Mouse (Mus musculus): ENCODE data around the gene Efcab1.
"Not testable (repeated sequence)": the region's sequence is repeated elsewhere in the genome, so short reads cannot be mapped to it uniquely, and the experiment has no call there.

GRCm38 (mm10) chr16:14930711-14931110, 24.3 kb downstream of the Efcab1 start:
- TF ChIP-seq CTCF (conservative IDR thresholded peaks at IDR 0.05; ENCODE audit: low read length); NANOG (IDR thresholded peaks at IDR 0.05; ENCODE audit: borderline replicate concordance, low read length): not testable (repeated sequence)

All from E14TG2a.4 (cell line).